23 mouse cellular contexts compared by ENCODE assay signal in genomic region chr9:15531204-15531603, GRCm38 (mm10). TPM values are rescaled to one million over a fixed set of nuclear protein-coding genes. Genes with fewer than 3 reads are reported as not detected.
DNase-seq lines count a peak whose midpoint lies in the region; ATAC-seq lines count a peak whose summit lies in the region.
"Had no signal": no experiment of that assay in that cellular context is flagged by ENCODE, and none has a peak within 500 bp of the region (broad histone marks: within the 10 kb centered on the region; RNA-seq: fewer than 3 reads in every experiment).

No protein-coding gene starts in this region.

- H3K4me3 ChIP-seq in kidney, embryonic 16.5 days (ENCODE audit: low read length): no peak overlapping the region
- no peak overlapping the region for H3K4me3 ChIP-seq in brown adipose tissue, adult 24 weeks (ENCODE audit: insufficient read depth, low read depth, low read length)
- no peak overlapping the region for H3K4me3 ChIP-seq in neural tube, embryonic 15.5 days (replicated peaks)
- H3K4me3 ChIP-seq: embryonic facial prominence, embryonic 15.5 days; erythroblast, embryonic 14.5 days; forebrain, embryonic 10.5 days; forebrain, embryonic 15.5 days; hindbrain, embryonic 10.5 days had no signal

- no peaks in the 10 kb centered on the region for H3K27me3 ChIP-seq in kidney, embryonic 16.5 days (ENCODE audit: insufficient read depth, low read length)
- no peaks in the 10 kb centered on the region for H3K27me3 ChIP-seq in neural tube, embryonic 15.5 days (replicated peaks)
- H3K27me3 ChIP-seq: embryonic facial prominence, embryonic 15.5 days; forebrain, embryonic 15.5 days had no signal

- DNase-seq in kidney, postnatal 10 days: no peak
- peak; percentile 64 for DNase-seq in CD4-positive helper T cell, adult 2 months (ENCODE audit: low read depth, low spot score)
- no peak for DNase-seq in layer of hippocampus, adult 18-20 months (ENCODE audit: low spot score in 2 of 2)
- DNase-seq: adrenal gland, adult 8-10 months; adrenal gland, postnatal 36 days; cerebellum, adult 11 months; cerebellum, adult 8-10 months; cerebellum, postnatal 14 days; embryo, embryonic 11 days; gastrocnemius, postnatal 36 days; heart, adult 11 months; heart, postnatal 14 days had no signal

- no peaks in the 10 kb centered on the region for H3K9me3 ChIP-seq in kidney, embryonic 16.5 days (ENCODE audit: low read length)
- no peaks in the 10 kb centered on the region for H3K9me3 ChIP-seq in neural tube, embryonic 15.5 days (replicated peaks)
- H3K9me3 ChIP-seq: embryonic facial prominence, embryonic 15.5 days; forebrain, embryonic 10.5 days; forebrain, embryonic 15.5 days; G1E; hindbrain, embryonic 10.5 days had no signal

- H3K36me3 ChIP-seq in kidney, embryonic 16.5 days (ENCODE audit: insufficient read depth, low read length): no peaks in the 10 kb centered on the region
- no peaks in the 10 kb centered on the region for H3K36me3 ChIP-seq in neural tube, embryonic 15.5 days
- H3K36me3 ChIP-seq: embryonic facial prominence, embryonic 15.5 days; forebrain, embryonic 15.5 days; G1E had no signal

- 18% methylated on average over 5 of the region's 5 CpGs for WGBS in kidney, embryonic 16.5 days
- 54% methylated on average over 5 of the region's 5 CpGs for WGBS in neural tube, embryonic 15.5 days

- H3K4me2 ChIP-seq in kidney, embryonic 16.5 days (replicated peaks; ENCODE audit: low read depth, low read length): no peak overlapping the region
- H3K4me2 ChIP-seq in neural tube, embryonic 15.5 days: no peak overlapping the region
- H3K4me2 ChIP-seq: embryonic facial prominence, embryonic 15.5 days; forebrain, embryonic 15.5 days; hindbrain, embryonic 14.5 days had no signal

- ATAC-seq in kidney, embryonic 16.5 days (ENCODE audit: low FRiP score, low TSS enrichment): peak; percentile 44; the same call in 1 of the 2 replicates
- ATAC-seq in neural tube, embryonic 15.5 days (ENCODE audit: low FRiP score): no peak
- ATAC-seq: CD4-positive, CD25-positive, alpha-beta regulatory T cell, adult 4 months; forebrain, embryonic 15.5 days had no signal

- H3K27ac ChIP-seq in kidney, embryonic 16.5 days (ENCODE audit: low read length): no peak overlapping the region; the same call in 1 of the 2 replicates
- H3K27ac ChIP-seq in brown adipose tissue, adult 24 weeks (replicated peaks; ENCODE audit: low read depth, low read length): peak overlapping the region; percentile 2; the same call in 1 of the 2 replicates
- peak overlapping the region; percentile 18; the same call in 1 of the 2 replicates for H3K27ac ChIP-seq in neural tube, embryonic 15.5 days (replicated peaks)
- H3K27ac ChIP-seq: embryonic facial prominence, embryonic 15.5 days; forebrain, embryonic 10.5 days; forebrain, embryonic 15.5 days; hindbrain, embryonic 10.5 days; hindbrain, embryonic 14.5 days had no signal

- H3K9ac ChIP-seq in kidney, embryonic 16.5 days (replicated peaks; ENCODE audit: low read length): no peak overlapping the region
- no peak overlapping the region for H3K9ac ChIP-seq in neural tube, embryonic 15.5 days (replicated peaks)
- H3K9ac ChIP-seq: embryonic facial prominence, embryonic 15.5 days; forebrain, embryonic 15.5 days; hindbrain, embryonic 14.5 days had no signal

- peaks cover 63% of the 10 kb centered on the region for H3K4me1 ChIP-seq in kidney, embryonic 16.5 days (ENCODE audit: insufficient read depth, low read length)
- H3K4me1 ChIP-seq in brown adipose tissue, adult 24 weeks (ENCODE audit: control insufficient read depth, insufficient read depth, insufficient read length, low read length): peaks cover 40% of the 10 kb centered on the region
- peaks cover 33% of the 10 kb centered on the region for H3K4me1 ChIP-seq in neural tube, embryonic 15.5 days

RNA-seq across cellular contexts. Expression of gene Smco4, which starts 38.0 kb away (rescaled TPM):
- 3.7 and 4.4 TPM in 2 replicates for polyA plus RNA-seq in kidney, embryonic 16.5 days (2015; fragmentation: Nextera tagmentation; extraction: Ambion mirVana)
- 14.5 and 22.4 TPM in 2 replicates for polyA plus RNA-seq in brown adipose tissue, adult 24 weeks (2012; ENCODE audit: insufficient read depth, insufficient read length, missing spikeins)
- 0.72 and 1.3 TPM in 2 replicates for polyA plus RNA-seq in neural tube, embryonic 15.5 days (2015; fragmentation: Nextera tagmentation; extraction: Ambion mirVana)
- 1 to 10 TPM; 6.4 to 7.5 TPM for total RNA-seq in layer of hippocampus, adult 18-20 months (2021)
- polyA plus RNA-seq: G1E had no signal
